Mouse (Mus musculus) testis, adult 2 months (tissue): ENCODE results near the gene Atp8b2.
A peak's percentile ranks its signal among the peaks of the same experiment; 100 is the strongest.

Source experiments
- CTCF ChIP-seq: fragments of 200-500 bp; IDR thresholded peaks from 2 replicates; pipeline ENCODE4 v1.5.1; 2012; ENCODE audit warnings: low read depth, mild to moderate bottlenecking, inconsistent platforms, low read length, moderate library complexity; ENCODE audit not compliant: control insufficient read depth, insufficient read depth, insufficient replicate concordance
- POLR2A ChIP-seq: fragments of 200-500 bp; IDR thresholded peaks from 2 replicates; pipeline ENCODE4 v1.6.1; 2012; ENCODE audit warnings: low read depth, mild to moderate bottlenecking, inconsistent platforms, low read length, moderate library complexity; ENCODE audit not compliant: control insufficient read depth

DNA sequence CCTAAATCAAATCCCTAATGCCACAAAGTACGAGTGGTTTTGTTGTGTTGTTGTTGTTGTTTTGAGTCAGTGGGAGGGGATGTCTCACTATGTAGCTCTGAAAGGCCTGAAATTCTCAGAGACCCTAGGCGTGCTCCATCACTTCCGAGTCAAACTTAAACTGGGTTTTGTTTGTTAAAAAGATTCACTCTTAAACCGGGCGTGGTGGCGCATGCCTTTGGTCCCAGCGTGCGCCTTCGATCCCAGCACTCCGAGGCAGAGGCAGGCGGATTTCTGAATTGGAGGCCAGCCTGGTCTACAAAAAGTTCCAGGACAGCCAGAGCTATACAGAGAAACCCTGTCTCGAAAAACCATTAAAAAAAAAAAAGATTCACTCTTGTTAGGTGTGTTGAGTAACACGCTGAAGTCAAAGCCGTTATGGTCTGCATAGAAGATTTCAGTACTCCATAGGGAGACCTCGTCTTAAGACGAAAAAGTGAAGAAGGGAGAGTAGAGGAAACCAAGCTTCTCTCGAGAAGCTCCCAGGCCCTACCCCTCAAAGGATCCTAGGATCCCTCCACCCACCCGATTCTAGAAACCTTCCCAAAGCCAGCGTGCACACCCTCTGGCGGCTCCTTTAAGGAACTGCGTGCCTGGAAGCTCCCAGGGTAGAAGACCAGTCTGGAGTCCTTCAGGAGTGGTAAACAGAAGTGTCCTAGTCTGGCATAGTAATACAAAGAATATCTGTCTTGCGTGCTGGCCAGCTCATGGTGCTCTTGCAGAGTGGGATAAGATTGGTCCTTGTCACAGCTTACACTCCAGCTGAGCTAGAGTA lies 825 bp upstream of the Atp8b2 start:
- TF ChIP-seq POLR2A (no peak), CTCF (peak; percentile 59; the same call in 1 of the 2 replicates)
